ENCODE assay signal across 8 mouse cellular contexts in the genomic region with DNA sequence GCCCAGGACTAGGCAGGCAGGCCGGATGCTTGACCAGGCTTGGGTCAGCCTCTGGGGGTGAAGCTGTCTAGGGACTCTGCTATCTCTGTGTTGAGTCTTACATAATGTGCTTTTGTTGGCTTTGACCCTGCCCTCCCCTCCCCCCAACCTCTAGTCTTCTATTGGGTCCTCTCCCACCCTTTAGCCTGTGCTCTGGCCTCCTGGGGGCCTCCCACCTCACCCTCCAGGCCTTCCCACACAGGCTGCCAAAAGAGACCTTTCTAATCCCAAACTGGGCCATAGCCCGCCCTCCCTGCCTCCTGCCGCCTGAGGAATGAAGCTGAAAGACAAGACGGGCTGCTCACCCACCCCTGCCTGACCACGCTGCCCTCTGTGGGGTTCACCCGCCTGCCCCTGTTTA. TPM values are rescaled to one million over a fixed set of nuclear protein-coding genes. Genes with fewer than 3 reads are reported as not detected.
DNase-seq lines count a peak whose midpoint lies in the region; ATAC-seq and TF ChIP-seq lines count a peak whose summit lies in the region.

No protein-coding gene starts in this region.

- peak overlapping the region; percentile 16; the same call in 1 of the 2 replicates for H3K27ac ChIP-seq in forebrain, embryonic 12.5 days
- H3K27ac ChIP-seq in forebrain, embryonic 16.5 days (ENCODE audit: low read length): no peak overlapping the region
- peak overlapping the region; percentile 92 for H3K27ac ChIP-seq in heart, embryonic 16.5 days (ENCODE audit: low read length)
- peak overlapping the region; percentile 70 for H3K27ac ChIP-seq in liver, embryonic 16.5 days (ENCODE audit: low read length)

- ATAC-seq in forebrain, embryonic 12.5 days (ENCODE audit: low FRiP score): no peak
- ATAC-seq in forebrain, embryonic 16.5 days: no peak
- ATAC-seq in heart, embryonic 16.5 days (replicated peaks; ENCODE audit: extremely low read depth, insufficient read depth, low FRiP score): no peak
- ATAC-seq in liver, embryonic 16.5 days (ENCODE audit: low read depth): peak; percentile 22

- peak overlapping the region; percentile 51 for H3ac ChIP-seq in C2C12 (ENCODE audit: control insufficient read depth, insufficient read length, low read depth)

- no peaks in the 10 kb centered on the region for H3K36me3 ChIP-seq in forebrain, embryonic 12.5 days (replicated peaks)
- no peaks in the 10 kb centered on the region for H3K36me3 ChIP-seq in forebrain, embryonic 16.5 days (ENCODE audit: control insufficient read depth, insufficient read depth)
- H3K36me3 ChIP-seq in C2C12 (ENCODE audit: control insufficient read depth, insufficient read depth): peaks cover 53% of the 10 kb centered on the region
- no peaks in the 10 kb centered on the region for H3K36me3 ChIP-seq in heart, embryonic 16.5 days (ENCODE audit: control insufficient read depth, insufficient read depth)
- no peaks in the 10 kb centered on the region for H3K36me3 ChIP-seq in liver, embryonic 16.5 days (ENCODE audit: control insufficient read depth, insufficient read depth)

- H3K4me1 ChIP-seq in forebrain, embryonic 12.5 days: peaks cover 55% of the 10 kb centered on the region
- H3K4me1 ChIP-seq in forebrain, embryonic 16.5 days (replicated peaks; ENCODE audit: control insufficient read depth, insufficient read depth, low read length): peaks cover 44% of the 10 kb centered on the region
- peaks cover 79% of the 10 kb centered on the region for H3K4me1 ChIP-seq in heart, embryonic 16.5 days (ENCODE audit: control insufficient read depth, insufficient read depth, low read length)
- peaks cover 39% of the 10 kb centered on the region for H3K4me1 ChIP-seq in liver, embryonic 16.5 days (ENCODE audit: control insufficient read depth, low read depth, low read length)

- DNase-seq in thymus, postnatal 14 days: no peak
- no peak for DNase-seq in thymus, postnatal 4 days
- no peak for DNase-seq in urinary bladder, postnatal 25 days (ENCODE audit: low spot score)

- H3K79me2 ChIP-seq in C2C12 (ENCODE audit: control insufficient read depth, insufficient read depth): peaks cover 98% of the 10 kb centered on the region

- 20% methylated on average over 6 of the region's 6 CpGs for WGBS in forebrain, embryonic 12.5 days
- 37% methylated on average over 6 of the region's 6 CpGs for WGBS in forebrain, embryonic 16.5 days
- 44% methylated on average over 6 of the region's 6 CpGs for WGBS in heart, embryonic 16.5 days
- 52% methylated on average over 6 of the region's 6 CpGs for WGBS in liver, embryonic 16.5 days (ENCODE audit: insufficient replicate concordance)

- H3K79me3 ChIP-seq in C2C12 (ENCODE audit: low read depth): peaks cover 81% of the 10 kb centered on the region

- no peaks in the 10 kb centered on the region for H3K9me3 ChIP-seq in forebrain, embryonic 12.5 days
- no peaks in the 10 kb centered on the region for H3K9me3 ChIP-seq in forebrain, embryonic 16.5 days (ENCODE audit: control insufficient read depth, low read length)
- no peaks in the 10 kb centered on the region for H3K9me3 ChIP-seq in heart, embryonic 16.5 days (replicated peaks; ENCODE audit: control insufficient read depth, low read length)
- H3K9me3 ChIP-seq in liver, embryonic 16.5 days (replicated peaks; ENCODE audit: control insufficient read depth, low read length): no peaks in the 10 kb centered on the region

- H3K27me3 ChIP-seq in forebrain, embryonic 12.5 days: peaks cover 11% of the 10 kb centered on the region; the same call in 1 of the 2 replicates
- H3K27me3 ChIP-seq in forebrain, embryonic 16.5 days (replicated peaks; ENCODE audit: control insufficient read depth, insufficient read depth, low read length): no peaks in the 10 kb centered on the region
- H3K27me3 ChIP-seq in C2C12 (ENCODE audit: control insufficient read depth, insufficient read depth, insufficient read length): no peaks in the 10 kb centered on the region
- H3K27me3 ChIP-seq in heart, embryonic 16.5 days (ENCODE audit: control insufficient read depth, insufficient read depth, low read length): no peaks in the 10 kb centered on the region
- H3K27me3 ChIP-seq in liver, embryonic 16.5 days (ENCODE audit: control insufficient read depth, insufficient read depth, low read depth, low read length): peaks cover 3% of the 10 kb centered on the region

- H3K4me3 ChIP-seq in forebrain, embryonic 12.5 days (replicated peaks): no peak overlapping the region
- no peak overlapping the region for H3K4me3 ChIP-seq in forebrain, embryonic 16.5 days (replicated peaks; ENCODE audit: low read length)
- H3K4me3 ChIP-seq in C2C12 (ENCODE audit: insufficient read depth, poor library complexity, severe bottlenecking): no peak overlapping the region
- no peak overlapping the region for H3K4me3 ChIP-seq in heart, embryonic 16.5 days (ENCODE audit: low read length)
- H3K4me3 ChIP-seq in liver, embryonic 16.5 days (ENCODE audit: low read depth, low read length): no peak overlapping the region

- H3K4me2 ChIP-seq in forebrain, embryonic 12.5 days: no peak overlapping the region
- no peak overlapping the region for H3K4me2 ChIP-seq in forebrain, embryonic 16.5 days (ENCODE audit: low read length)
- peak overlapping the region; percentile 22; the same call in 1 of the 2 replicates for H3K4me2 ChIP-seq in heart, embryonic 16.5 days (ENCODE audit: low read depth, low read length)
- H3K4me2 ChIP-seq in liver, embryonic 16.5 days (ENCODE audit: low read depth, low read length): no peak overlapping the region

- H3K9ac ChIP-seq in forebrain, embryonic 12.5 days: no peak overlapping the region
- H3K9ac ChIP-seq in forebrain, embryonic 16.5 days (replicated peaks; ENCODE audit: low read depth, low read length): no peak overlapping the region
- peak overlapping the region; percentile 44 for H3K9ac ChIP-seq in heart, embryonic 16.5 days (ENCODE audit: low read length)
- no peak overlapping the region for H3K9ac ChIP-seq in liver, embryonic 16.5 days (ENCODE audit: low read depth, low read length)

- TF ChIP-seq CTCF in C2C12 (IDR thresholded peaks at IDR 0.05; ENCODE audit: control insufficient read depth, insufficient read depth, insufficient read length): no peak

TF ChIP-seq in C2C12, 6 proteins besides CTCF, POLR2A, EP300 and RAD21:
- TF ChIP-seq MAX (IDR thresholded peaks at IDR 0.05) (peak; percentile 55), MYOD1 (IDR thresholded peaks at IDR 0.05; ENCODE audit: control insufficient read depth, insufficient read length, low read depth) (no peak), USF1 (IDR thresholded peaks at IDR 0.05; ENCODE audit: low read depth) (no peak), CEBPB (IDR thresholded peaks at IDR 0.05; ENCODE audit: low read depth) (peak; percentile 29)

RNA-seq across cellular contexts. Expression of a gene that starts 5.1 kb away (rescaled TPM):
- polyA plus RNA-seq in forebrain, embryonic 12.5 days (2016; fragmentation: Nextera tagmentation; extraction: Ambion mirVana): 24.6 and 27.3 TPM in 2 replicates
- polyA plus RNA-seq in forebrain, embryonic 16.5 days (2015; fragmentation: Nextera tagmentation; extraction: Ambion mirVana): 36.4 and 41.1 TPM in 2 replicates
- 294 TPM for polyA plus RNA-seq in C2C12 (2012; fragmentation: generic; extraction: Trizol)
- 44.9 and 57.3 TPM in 2 replicates for polyA plus RNA-seq in heart, embryonic 16.5 days (2015; fragmentation: Nextera tagmentation; extraction: Ambion mirVana)
- polyA plus RNA-seq in liver, embryonic 16.5 days (2015; fragmentation: Nextera tagmentation; extraction: Ambion mirVana): 9.4 and 11.9 TPM in 2 replicates

RNA-seq across cellular contexts. Expression of a gene that starts 34.0 kb away (rescaled TPM):
- 68.5 and 73.5 TPM in 2 replicates for polyA plus RNA-seq in forebrain, embryonic 12.5 days (2016; fragmentation: Nextera tagmentation; extraction: Ambion mirVana)
- 227 and 251 TPM in 2 replicates for polyA plus RNA-seq in forebrain, embryonic 16.5 days (2015; fragmentation: Nextera tagmentation; extraction: Ambion mirVana)
- 28.7 TPM for polyA plus RNA-seq in C2C12 (2012; fragmentation: generic; extraction: Trizol)
- 28.0 and 29.2 TPM in 2 replicates for polyA plus RNA-seq in heart, embryonic 16.5 days (2015; fragmentation: Nextera tagmentation; extraction: Ambion mirVana)
- 2.6 and 2.9 TPM in 2 replicates for polyA plus RNA-seq in liver, embryonic 16.5 days (2015; fragmentation: Nextera tagmentation; extraction: Ambion mirVana)
